In genomic region chr2:125135903-125136811, GRCm38 (mm10) we compare ENCODE assay signal across 8 mouse cellular contexts. TPM values are rescaled to one million over a fixed set of nuclear protein-coding genes. Genes with fewer than 3 reads are reported as not detected.
DNase-seq lines count a peak whose midpoint lies in the region; ATAC-seq lines count a peak whose summit lies in the region.

Gene Ctxn2 (plus strand): TSS chr2:125136692.

- H3K27ac ChIP-seq in hindbrain, embryonic 15.5 days (replicated peaks) = peak within 1 kb of the TSS; percentile 87

- peak within 1 kb of the TSS; percentile 49 for H3K4me3 ChIP-seq in hindbrain, embryonic 15.5 days

- H3K9me3 ChIP-seq in hindbrain, embryonic 15.5 days = no peaks in the 10 kb centered on the region

- DNase-seq in Muller cell, postnatal 12 days (ENCODE audit: inconsistent ontology term) = peak; percentile 83
- peak; percentile 46 for DNase-seq in cerebellum, adult 9-10 months
- peak; percentile 23 to 33 for DNase-seq in frontal cortex, postnatal 25 days (ENCODE audit: low spot score in 2 of 2)
- DNase-seq in layer of hippocampus, postnatal 25 days (ENCODE audit: extremely low spot score in 1 of 2, low spot score in 1 of 2) = peak; percentile 43 to 65
- DNase-seq in lung, postnatal 14 days = peak; percentile 85
- DNase-seq in retina, embryonic 14.5 days (ENCODE audit: low spot score) = peak; percentile 79
- DNase-seq in thymus, postnatal 25 days = peak; percentile 86

- peak within 1 kb of the TSS; percentile 46 for H3K9ac ChIP-seq in hindbrain, embryonic 15.5 days

- peak within 1 kb of the TSS; percentile 72 for H3K4me2 ChIP-seq in hindbrain, embryonic 15.5 days

- peak; percentile 81 for ATAC-seq in hindbrain, embryonic 15.5 days (ENCODE audit: low FRiP score, low read depth)

- no peaks in the 10 kb centered on the region for H3K27me3 ChIP-seq in hindbrain, embryonic 15.5 days

- 1% methylated on average over 39 of the region's 39 CpGs for WGBS in hindbrain, embryonic 15.5 days

- 0 out of 2 replicates have a peak, but pooled peaks cover 7% of the 10 kb centered on the region for H3K4me1 ChIP-seq in hindbrain, embryonic 15.5 days (replicated peaks)

- H3K36me3 ChIP-seq in hindbrain, embryonic 15.5 days = no peaks in the 10 kb centered on the region

RNA-seq across cellular contexts. Expression of gene Ctxn2, which starts in this region (rescaled TPM):
- polyA plus RNA-seq in hindbrain, embryonic 15.5 days (2015; fragmentation: Nextera tagmentation; extraction: Ambion mirVana) = 16.4 and 21.0 TPM in 2 replicates
- total RNA-seq in layer of hippocampus, postnatal 25 days (2021) = 10 to 100 TPM; 12.5 to 13.7 TPM

Comparison
In these comparisons a context has a peak if more than half of its experiments do, and no peak if none do; other contexts are left out.
1. Peak in every context shown above with its lines: DNase-seq, ATAC-seq, H3K4me3 ChIP-seq and H3K27ac ChIP-seq.
2. DNase-seq: peak in every context shown above with its lines; median percentile 86 in thymus, postnatal 25 days; 85 in lung, postnatal 14 days; 83 in Muller cell, postnatal 12 days; 79 in retina, embryonic 14.5 days; 54 in layer of hippocampus, postnatal 25 days; 46 in cerebellum, adult 9-10 months; 28 in frontal cortex, postnatal 25 days.